Mouse (Mus musculus): ENCODE data around the gene Kat6b. TPM values are rescaled to one million over a fixed set of nuclear protein-coding genes. Genes with fewer than 3 reads are reported as not detected.
"Not testable (repeated sequence)": the region's sequence is repeated elsewhere in the genome, so short reads cannot be mapped to it uniquely, and the experiment has no call there.

The Kat6b gene
- polyA plus RNA-seq, 1 experiment from 2014 or later, result 1.5 TPM

DNA sequence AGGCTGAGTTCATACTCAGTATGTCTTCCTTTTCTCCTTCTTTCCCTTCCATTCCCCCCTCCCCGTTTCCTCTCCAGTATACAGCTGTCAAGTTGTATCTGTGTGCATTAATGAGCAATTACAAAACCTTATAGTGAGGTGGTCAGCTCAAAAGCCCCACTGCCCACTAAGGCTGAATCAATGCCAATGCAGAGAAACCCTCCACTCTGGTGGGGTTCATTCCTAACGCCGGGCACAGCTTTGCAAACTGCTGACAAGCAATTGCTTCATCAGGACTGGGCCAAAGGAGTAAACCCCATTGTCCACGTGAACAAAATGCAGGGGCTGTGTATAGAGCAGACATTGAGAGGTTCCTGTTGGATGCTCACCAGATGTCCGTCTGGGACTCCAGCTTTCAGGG lies 23.4 kb upstream of the Kat6b start:
- Histone ChIP-seq H3K4me1 (replicated peaks) (peaks cover 6% of the 10 kb centered on the region; the same call in 1 of the 2 replicates), H3K9ac (no peak overlapping the region), H3K4me3 (replicated peaks) (no peak overlapping the region), H3K9me3 (replicated peaks) (no peaks in the 10 kb centered on the region), H3K4me2 (no peak overlapping the region), H3K27me3 (no peaks in the 10 kb centered on the region), H3K27ac (replicated peaks) (no peak overlapping the region), H3K36me3 (replicated peaks) (no peaks in the 10 kb centered on the region)
- WGBS (ENCODE audit: insufficient replicate concordance), result 59% methylated on average over 5 of the region's 5 CpGs
- ATAC-seq (ENCODE audit: insufficient read depth), result no peak

- H3K9me3 ChIP-seq (replicated peaks), result no peaks in the 10 kb centered on the region
- H3K27ac ChIP-seq (replicated peaks), result no peak overlapping the region
- H3K4me2 ChIP-seq, result no peak overlapping the region
- ATAC-seq (ENCODE audit: insufficient read depth), result no peak
- no peaks in the 10 kb centered on the region for H3K36me3 ChIP-seq (replicated peaks)
- H3K4me3 ChIP-seq (replicated peaks), result no peak overlapping the region
- peaks cover 6% of the 10 kb centered on the region; the same call in 1 of the 2 replicates for H3K4me1 ChIP-seq (replicated peaks)
- 45% methylated on average over 7 of the region's 7 CpGs for WGBS (ENCODE audit: insufficient replicate concordance)
- H3K9ac ChIP-seq, result no peak overlapping the region
- H3K27me3 ChIP-seq, result no peaks in the 10 kb centered on the region
These were observed 22.5 kb upstream of the Kat6b start for GRCm38 (mm10) chr14:21458696-21459095.

DNA sequence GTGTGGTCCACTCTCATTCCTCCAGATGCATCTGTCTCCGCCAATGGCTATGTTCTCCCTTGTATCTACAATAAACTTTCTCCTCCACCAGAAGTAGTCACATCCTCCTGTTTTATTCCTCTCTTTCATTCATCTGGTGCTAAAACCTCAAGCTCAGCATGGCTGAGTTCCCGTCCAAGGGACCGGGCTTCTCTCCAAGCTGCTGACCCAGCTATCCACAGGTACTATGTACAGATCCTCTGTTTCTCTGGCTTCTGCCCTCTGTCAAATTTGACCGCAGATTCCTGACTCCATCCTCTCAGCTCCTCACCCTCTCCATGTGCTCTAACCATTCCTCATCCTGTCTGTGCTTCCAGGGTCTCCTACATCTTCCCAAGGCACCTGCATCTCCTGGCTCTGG lies 22.1 kb upstream of the Kat6b start:
- H3K4me1 ChIP-seq (replicated peaks), result peaks cover 6% of the 10 kb centered on the region; the same call in 1 of the 2 replicates
- H3K27ac ChIP-seq (replicated peaks), result no peak overlapping the region
- no peak overlapping the region for H3K4me2 ChIP-seq
- no peaks in the 10 kb centered on the region for H3K27me3 ChIP-seq
- no peak for ATAC-seq (ENCODE audit: insufficient read depth)
- WGBS (ENCODE audit: insufficient replicate concordance), result 68% methylated on average over 4 of the region's 4 CpGs
- H3K9ac ChIP-seq, result no peak overlapping the region
- H3K4me3 ChIP-seq (replicated peaks), result no peak overlapping the region
- no peaks in the 10 kb centered on the region for H3K36me3 ChIP-seq (replicated peaks)
- H3K9me3 ChIP-seq (replicated peaks), result no peaks in the 10 kb centered on the region

GRCm38 (mm10) chr14:21462398-21462797 lies 18.8 kb upstream of the Kat6b start:
- Histone ChIP-seq H3K27me3 (no peaks in the 10 kb centered on the region), H3K4me3 (replicated peaks) (no peak overlapping the region), H3K4me2 (no peak overlapping the region), H3K9me3 (replicated peaks) (no peaks in the 10 kb centered on the region), H3K27ac (replicated peaks) (no peak overlapping the region), H3K9ac (no peak overlapping the region), H3K36me3 (replicated peaks) (no peaks in the 10 kb centered on the region), H3K4me1 (replicated peaks) (no peaks in the 10 kb centered on the region; the same call in 1 of the 2 replicates)
- no peak for ATAC-seq (ENCODE audit: insufficient read depth)
- WGBS (ENCODE audit: insufficient replicate concordance), result 67% methylated on average over 3 of the region's 3 CpGs

DNA sequence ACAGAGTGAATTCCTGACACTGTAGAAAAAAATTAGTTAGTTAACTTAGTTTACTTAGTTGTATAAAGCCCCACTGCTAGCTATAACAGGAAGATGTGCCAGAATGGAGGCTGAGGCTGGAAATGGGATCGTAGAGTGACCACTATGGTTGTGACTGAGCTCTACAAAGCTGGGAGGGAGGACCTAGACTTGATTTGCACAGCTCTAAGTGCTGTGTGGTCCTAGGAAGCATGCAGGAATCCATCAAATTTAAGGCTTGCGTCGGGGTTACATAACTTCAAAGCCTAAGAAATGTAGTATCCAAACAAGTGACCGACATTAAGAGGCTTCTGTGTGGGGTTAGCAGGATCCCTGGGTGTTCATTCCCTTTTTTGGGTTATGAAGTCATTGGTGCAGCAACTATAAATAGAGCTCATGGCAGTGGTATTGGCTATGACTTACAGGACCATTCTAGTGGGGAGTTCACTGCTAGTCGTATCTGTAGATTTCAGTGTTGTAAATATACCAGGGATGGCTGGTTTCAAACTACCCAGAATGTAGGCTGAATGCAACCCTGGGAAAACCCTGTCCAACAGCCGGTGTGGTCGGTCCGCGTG lies 18.0 kb upstream of the Kat6b start:
- Histone ChIP-seq H3K9ac (no peak overlapping the region), H3K4me2 (no peak overlapping the region), H3K27ac (replicated peaks) (no peak overlapping the region), H3K9me3 (replicated peaks) (no peaks in the 10 kb centered on the region), H3K4me1 (replicated peaks) (no peaks in the 10 kb centered on the region; the same call in 1 of the 2 replicates), H3K36me3 (replicated peaks) (no peaks in the 10 kb centered on the region), H3K27me3 (no peaks in the 10 kb centered on the region), H3K4me3 (replicated peaks) (no peak overlapping the region)
- ATAC-seq (ENCODE audit: insufficient read depth), result no peak
- 74% methylated on average over 9 of the region's 9 CpGs for WGBS (ENCODE audit: insufficient replicate concordance)

- Histone ChIP-seq H3K27me3 (no peaks in the 10 kb centered on the region), H3K4me2 (no peak overlapping the region), H3K4me1 (replicated peaks) (no peaks in the 10 kb centered on the region), H3K9ac (no peak overlapping the region), H3K9me3 (replicated peaks) (no peaks in the 10 kb centered on the region), H3K36me3 (replicated peaks) (no peaks in the 10 kb centered on the region), H3K4me3 (replicated peaks) (no peak overlapping the region), H3K27ac (replicated peaks) (no peak overlapping the region)
- no peak for ATAC-seq (ENCODE audit: insufficient read depth)
- 60% methylated on average over 5 of the region's 5 CpGs for WGBS (ENCODE audit: insufficient replicate concordance)
These were observed 10.8 kb upstream of the Kat6b start for GRCm38 (mm10) chr14:21470386-21470785.

DNA sequence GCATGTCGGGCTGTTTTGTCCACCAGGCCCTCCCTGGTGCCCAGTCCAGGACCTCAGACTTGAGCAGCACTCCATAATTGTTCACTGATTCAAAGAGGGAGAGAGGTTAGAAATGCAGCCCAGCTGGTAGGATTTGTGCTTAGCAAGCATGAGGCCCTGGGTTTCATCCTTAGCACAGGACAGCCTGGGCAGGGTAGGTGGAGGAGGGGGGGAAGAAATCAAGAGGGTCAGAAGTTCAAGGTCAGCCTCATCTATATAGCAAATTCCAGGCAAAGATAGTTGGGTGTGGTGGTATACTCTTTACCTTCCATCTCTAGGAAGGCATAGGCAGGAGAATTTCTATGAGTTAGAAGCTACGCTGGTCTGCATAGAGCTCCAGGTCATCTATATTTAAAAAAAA lies 9.3 kb upstream of the Kat6b start:
- WGBS (ENCODE audit: insufficient replicate concordance), result 68% methylated on average over 2 of the region's 2 CpGs
- H3K4me1 ChIP-seq (replicated peaks), result no peaks in the 10 kb centered on the region
- H3K27ac ChIP-seq (replicated peaks), result no peak overlapping the region
- H3K4me2 ChIP-seq, result no peak overlapping the region
- H3K36me3 ChIP-seq (replicated peaks), result no peaks in the 10 kb centered on the region
- no peak overlapping the region for H3K4me3 ChIP-seq (replicated peaks)
- H3K9ac ChIP-seq, result no peak overlapping the region
- H3K27me3 ChIP-seq, result no peaks in the 10 kb centered on the region
- no peaks in the 10 kb centered on the region for H3K9me3 ChIP-seq (replicated peaks)
- ATAC-seq (ENCODE audit: insufficient read depth), result no peak

DNA sequence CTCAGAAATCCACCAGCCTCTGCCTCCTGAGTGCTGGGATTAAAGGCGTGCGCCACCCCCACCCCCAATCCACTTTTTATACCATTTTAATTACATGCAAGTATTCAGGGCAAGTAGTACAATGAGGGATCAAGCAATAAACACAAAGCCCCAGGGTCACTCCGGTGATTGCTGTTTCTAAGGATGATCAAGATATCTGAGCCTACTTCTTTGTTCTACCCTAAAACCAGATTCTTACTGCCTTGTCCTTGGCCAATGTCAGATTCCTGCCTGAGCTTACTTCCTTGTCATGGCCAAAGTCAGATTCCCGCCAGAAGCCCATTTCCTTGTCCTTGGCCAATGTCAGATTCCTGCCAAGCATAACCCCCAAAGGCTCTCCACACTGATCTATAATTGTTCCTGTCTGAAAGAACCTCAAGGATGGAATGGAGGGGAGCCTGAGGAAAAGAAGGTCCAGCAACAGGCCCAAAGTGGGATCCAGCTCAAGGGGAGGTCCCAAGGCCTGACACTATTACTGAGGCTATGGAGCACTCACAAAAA lies 6.6 kb upstream of the Kat6b start:
- not testable (repeated sequence) for H3K9ac ChIP-seq; H3K4me3 ChIP-seq (replicated peaks); H3K27ac ChIP-seq (replicated peaks); H3K4me2 ChIP-seq; H3K9me3 ChIP-seq (replicated peaks); H3K27me3 ChIP-seq; H3K36me3 ChIP-seq (replicated peaks); ATAC-seq (ENCODE audit: insufficient read depth); H3K4me1 ChIP-seq (replicated peaks)
- 66% methylated on average over 4 of the region's 4 CpGs for WGBS (ENCODE audit: insufficient replicate concordance)

GRCm38 (mm10) chr14:21477181-21477580 lies 4.1 kb upstream of the Kat6b start:
- H3K4me2 ChIP-seq, result no peak overlapping the region
- ATAC-seq (ENCODE audit: insufficient read depth), result no peak
- H3K9me3 ChIP-seq (replicated peaks), result no peaks in the 10 kb centered on the region
- 55% methylated on average over 2 of the region's 2 CpGs for WGBS (ENCODE audit: insufficient replicate concordance)
- no peak overlapping the region for H3K27ac ChIP-seq (replicated peaks)
- H3K4me3 ChIP-seq (replicated peaks), result no peak overlapping the region
- H3K36me3 ChIP-seq (replicated peaks), result no peaks in the 10 kb centered on the region
- H3K4me1 ChIP-seq (replicated peaks), result no peaks in the 10 kb centered on the region
- no peaks in the 10 kb centered on the region for H3K27me3 ChIP-seq
- no peak overlapping the region for H3K9ac ChIP-seq

GRCm38 (mm10) chr14:21479566-21479965 lies 1.7 kb upstream of the Kat6b start:
- H3K4me1 ChIP-seq (replicated peaks), result no peaks in the 10 kb centered on the region
- WGBS (ENCODE audit: insufficient replicate concordance), result 68% methylated on average over 8 of the region's 8 CpGs
- ATAC-seq (ENCODE audit: insufficient read depth), result no peak
- no peaks in the 10 kb centered on the region for H3K36me3 ChIP-seq (replicated peaks)
- H3K4me2 ChIP-seq, result no peak overlapping the region
- no peaks in the 10 kb centered on the region for H3K9me3 ChIP-seq (replicated peaks)
- H3K27ac ChIP-seq (replicated peaks), result no peak overlapping the region
- no peaks in the 10 kb centered on the region for H3K27me3 ChIP-seq
- H3K9ac ChIP-seq, result no peak overlapping the region
- no peak overlapping the region for H3K4me3 ChIP-seq (replicated peaks)

- no peak overlapping the region for H3K9ac ChIP-seq
- H3K9me3 ChIP-seq (replicated peaks), result no peaks in the 10 kb centered on the region
- no peaks in the 10 kb centered on the region for H3K4me1 ChIP-seq (replicated peaks)
- H3K27me3 ChIP-seq, result no peaks in the 10 kb centered on the region
- WGBS (ENCODE audit: insufficient replicate concordance), result 79% methylated on average over 5 of the region's 5 CpGs
- no peak overlapping the region for H3K4me3 ChIP-seq (replicated peaks)
- no peak for ATAC-seq (ENCODE audit: insufficient read depth)
- no peaks in the 10 kb centered on the region for H3K36me3 ChIP-seq (replicated peaks)
- H3K27ac ChIP-seq (replicated peaks), result no peak overlapping the region
- no peak overlapping the region for H3K4me2 ChIP-seq
These were observed 1.0 kb upstream of the Kat6b start for GRCm38 (mm10) chr14:21480191-21480590.

- no peaks in the 10 kb centered on the region for H3K36me3 ChIP-seq (replicated peaks)
- H3K4me2 ChIP-seq, result no peak overlapping the region
- H3K27me3 ChIP-seq, result no peaks in the 10 kb centered on the region
- 61% methylated on average over 2 of the region's 2 CpGs for WGBS (ENCODE audit: insufficient replicate concordance)
- no peaks in the 10 kb centered on the region for H3K9me3 ChIP-seq (replicated peaks)
- ATAC-seq (ENCODE audit: insufficient read depth), result no peak
- H3K9ac ChIP-seq, result no peak overlapping the region
- H3K27ac ChIP-seq (replicated peaks), result no peak overlapping the region
- H3K4me3 ChIP-seq (replicated peaks), result no peak overlapping the region
- H3K4me1 ChIP-seq (replicated peaks), result no peaks in the 10 kb centered on the region
These were observed 3.0 kb downstream of the Kat6b start for GRCm38 (mm10) chr14:21484199-21484598.

Measured in liver, embryonic 15.5 days (tissue).